Mouse (Mus musculus) CH12.LX (cell line): ENCODE data around the gene Helb. TPM values are rescaled to one million over a fixed set of nuclear protein-coding genes. Genes with fewer than 3 reads are reported as not detected.

Experiments used
- DNase-seq: peaks from one replicate; pipeline ENCODE4 v3.0.0-alpha.2; 2013; ENCODE audit errors: extremely low read depth
- H3K27ac ChIP-seq: 2 replicates; pipeline ENCODE4 v1.5.1; 2012; ENCODE audit warnings: low read depth, mild to moderate bottlenecking, control low read depth, moderate library complexity; ENCODE audit not compliant: insufficient read depth
- H3K27me3 ChIP-seq: replicated peaks from 2 replicates; pipeline ENCODE3; 2012; ENCODE audit warnings: inconsistent platforms
- H3K36me3 ChIP-seq, 2 experiments: replicated peaks in 1 of 2; 2 replicates each; pipeline versions ENCODE3 to v1.6.1; 2012; ENCODE audit warnings: inconsistent platforms in 1 of 2, low read length in 1 of 2, mild to moderate bottlenecking in 1 of 2, mixed read lengths in 1 of 2, moderate library complexity in 1 of 2; ENCODE audit not compliant: control insufficient read depth in 1 of 2, insufficient read depth in 1 of 2
- H3K4me1 ChIP-seq, 2 experiments: 2 replicates each; pipeline ENCODE4 v1.6.1; 2012; ENCODE audit warnings: inconsistent platforms in 1 of 2, moderate library complexity in 1 of 2; ENCODE audit not compliant: insufficient read depth in 2 of 2, control insufficient read depth in 1 of 2
- H3K4me2 ChIP-seq: 2 replicates; pipeline ENCODE4 v1.6.1; 2012; ENCODE audit warnings: low read depth, mild to moderate bottlenecking, control low read depth; ENCODE audit not compliant: poor library complexity, insufficient read depth, severe bottlenecking
- H3K4me3 ChIP-seq, 3 experiments: fragments of 150-350 bp in 1 of 3; sonication (generic) in 1 of 3; replicated peaks in 1 of 3; 2 replicates each; pipeline versions ENCODE3 to v1.5.1; 2011 to 2012; ENCODE audit warnings: low read depth in 2 of 3, low read length in 2 of 3, mild to moderate bottlenecking in 2 of 3, moderate library complexity in 2 of 3, control low read depth in 1 of 3, improper control_type of control experiment in 1 of 3, inconsistent platforms in 1 of 3, mixed read lengths in 1 of 3; ENCODE audit not compliant: poor library complexity in 1 of 3
- H3K79me2 ChIP-seq: replicated peaks from 2 replicates; pipeline ENCODE4 v1.6.1; 2012; ENCODE audit warnings: mild to moderate bottlenecking, moderate library complexity; ENCODE audit not compliant: control insufficient read depth, poor library complexity, insufficient read depth, severe bottlenecking; ENCODE audit errors: extremely low read depth
- H3K9ac ChIP-seq: 2 replicates; pipeline ENCODE4 v1.6.1; 2012; ENCODE audit warnings: low read depth, mild to moderate bottlenecking, control low read depth, moderate library complexity; ENCODE audit not compliant: insufficient read depth
- H3K9me3 ChIP-seq: replicated peaks from 2 replicates; pipeline ENCODE3; 2012; ENCODE audit warnings: low read length, inconsistent platforms, mixed read lengths
- BHLHE40 ChIP-seq: IDR thresholded peaks from 2 replicates; pipeline ENCODE4 v1.6.1; 2011; ENCODE audit warnings: mild to moderate bottlenecking, low read depth, low read length, improper control_type of control experiment
- CHD2 ChIP-seq: IDR thresholded peaks from 2 replicates; pipeline ENCODE4 v1.6.1; 2011; ENCODE audit warnings: low read length, improper control_type of control experiment
- ELF1 ChIP-seq: IDR thresholded peaks from 2 replicates; pipeline ENCODE4 v1.6.1; 2014; ENCODE audit warnings: low read depth, mild to moderate bottlenecking, inconsistent platforms, low read length, improper control_type of control experiment
- EP300 ChIP-seq: IDR thresholded peaks from 2 replicates; pipeline ENCODE4 v1.6.1; 2011; ENCODE audit warnings: low read length, improper control_type of control experiment
- ETS1 ChIP-seq: conservative IDR thresholded peaks from 2 replicates; pipeline ENCODE4 v1.6.1; 2012; ENCODE audit warnings: low read depth, mild to moderate bottlenecking, inconsistent platforms, low read length, improper control_type of control experiment, moderate library complexity
- GABPA ChIP-seq: IDR thresholded peaks from 2 replicates; pipeline ENCODE4 v1.6.1; 2012; ENCODE audit warnings: low read depth, low read length, improper control_type of control experiment, inconsistent platforms; ENCODE audit not compliant: insufficient replicate concordance
- HCFC1 ChIP-seq: IDR thresholded peaks from 2 replicates; pipeline ENCODE4 v1.6.1; 2012; ENCODE audit warnings: low read depth, mild to moderate bottlenecking, inconsistent platforms, low read length, improper control_type of control experiment
- IRF4 ChIP-seq: IDR thresholded peaks from 2 replicates; pipeline ENCODE4 v1.6.1; 2014; ENCODE audit warnings: low read depth, mild to moderate bottlenecking, inconsistent platforms, low read length, improper control_type of control experiment
- MAX ChIP-seq: IDR thresholded peaks from 2 replicates; pipeline ENCODE4 v1.6.1; 2011; ENCODE audit warnings: low read length, improper control_type of control experiment
- MAZ ChIP-seq: IDR thresholded peaks from 2 replicates; pipeline ENCODE4 v1.6.1; 2012; ENCODE audit warnings: low read depth, mild to moderate bottlenecking, inconsistent platforms, low read length, improper control_type of control experiment, moderate library complexity
- MEF2A ChIP-seq: IDR thresholded peaks from 2 replicates; pipeline ENCODE4 v1.6.1; 2014; ENCODE audit warnings: low read depth, mild to moderate bottlenecking, inconsistent platforms, low read length, improper control_type of control experiment, borderline replicate concordance
- MYC ChIP-seq: IDR thresholded peaks from 2 replicates; pipeline ENCODE4 v1.6.1; 2011; ENCODE audit warnings: low read depth, mild to moderate bottlenecking, improper control_type of control experiment, low read length
- POLR2A ChIP-seq: IDR thresholded peaks from 2 replicates; pipeline ENCODE4 v1.6.1; 2011; ENCODE audit warnings: low read depth, mild to moderate bottlenecking, improper control_type of control experiment, low read length
- RCOR1 ChIP-seq: conservative IDR thresholded peaks from 2 replicates; pipeline ENCODE4 v1.6.1; 2012; ENCODE audit warnings: low read depth, mild to moderate bottlenecking, inconsistent platforms, low read length, improper control_type of control experiment
- SIN3A ChIP-seq: IDR thresholded peaks from 2 replicates; pipeline ENCODE4 v1.6.1; 2012; ENCODE audit warnings: low read length, improper control_type of control experiment, inconsistent platforms
- TBP ChIP-seq: conservative IDR thresholded peaks from 2 replicates; pipeline ENCODE4 v1.6.1; 2011; ENCODE audit warnings: low read depth, low read length, improper control_type of control experiment
- TCF12 ChIP-seq: IDR thresholded peaks from 2 replicates; pipeline ENCODE4 v1.6.1; 2014; ENCODE audit warnings: low read depth, mild to moderate bottlenecking, inconsistent platforms, low read length, improper control_type of control experiment
- UBTF ChIP-seq: IDR thresholded peaks from 2 replicates; pipeline ENCODE4 v1.6.1; 2012; ENCODE audit warnings: low read depth, mild to moderate bottlenecking, inconsistent platforms, low read length, improper control_type of control experiment, moderate library complexity
- USF1 ChIP-seq: IDR thresholded peaks from 2 replicates; pipeline ENCODE4 v1.6.1; 2014; ENCODE audit warnings: low read depth, mild to moderate bottlenecking, inconsistent platforms, low read length, improper control_type of control experiment
- USF2 ChIP-seq: conservative IDR thresholded peaks from 2 replicates; pipeline ENCODE4 v1.6.1; 2011; ENCODE audit warnings: low read depth, low read length, improper control_type of control experiment
- ZKSCAN1 ChIP-seq: IDR thresholded peaks from 2 replicates; pipeline ENCODE4 v1.6.1; 2012; ENCODE audit warnings: low read depth, inconsistent platforms, low read length, improper control_type of control experiment, borderline replicate concordance
- dilution Hi-C: fragments of 300-500 bp; cut with MboI; formaldehyde crosslinking; loops from 2 replicates; pipeline ENCODE4 v1.14.3; 2020; ENCODE audit warnings: low sequenced_read_pairs; ENCODE audit not compliant: extremely low pct_unique_long_range_greater_than_20kb, extremely low pct_ligation_motif_present
- in situ Hi-C: fragments of 300-500 bp; cut with MboI; formaldehyde crosslinking; loops from 3 replicates; pipeline ENCODE4 v1.14.3; 2019; ENCODE audit warnings: low sequenced_read_pairs, low pct_ligation_motif_present, low pct_unique_long_range_greater_than_20kb, mixed read lengths
- polyA plus RNA-seq: library from polyadenylated mRNA; unstranded; fragments of >175 nt; gene quantifications from 2 replicates; pipeline ENCODE4 v1.2.1, GENCODE M21; 2012; ENCODE audit warnings: low read depth; ENCODE audit not compliant: insufficient read length
- total RNA-seq, 2 experiments: library from RNA; depleted of rRNA; stranded (reverse); fragments of 300-350 nt in 1 of 2; fragments of >200 nt in 1 of 2; gene quantifications; 2 replicates each; pipeline ENCODE4 v1.2.3; 2012 to 2014

Helb gene
- total and polyA plus RNA-seq, 3 experiments: 15.6 to 22.0 (median 16.4) TPM

GRCm38 (mm10) chr10:120153911-120154310, 41.1 kb upstream of the Helb start:
- Histone ChIP-seq H3K27ac (no peak overlapping the region), H3K36me3 (no peaks in the 10 kb centered on the region), H3K9me3 (no peaks in the 10 kb centered on the region), H3K9ac (no peak overlapping the region), H3K4me3 (no peak overlapping the region), H3K27me3 (no peaks in the 10 kb centered on the region), H3K79me2 (no peaks in the 10 kb centered on the region), H3K4me1 (peaks cover 4 to 13% of the 10 kb centered on the region in 2 experiments), H3K4me2 (no peak overlapping the region)
- TF ChIP-seq USF2 (peak; percentile 77), IRF4 (no peak), ZKSCAN1 (no peak), USF1 (peak; percentile 63), MEF2A (no peak), HCFC1 (no peak), MAZ (no peak)
- in situ Hi-C loops: no loop called here
- DNase-seq: no peak
- dilution Hi-C loops: no loop called here

GRCm38 (mm10) chr10:120151672-120152071, 38.9 kb upstream of the Helb start:
- no peaks in the 10 kb centered on the region for H3K27me3 ChIP-seq
- DNase-seq: peak; percentile 12
- no peaks in the 10 kb centered on the region for H3K79me2 ChIP-seq
- TF ChIP-seq SIN3A (0 out of 2 replicates have a peak, but pooled peaks have one; percentile 28), TCF12 (peak; percentile 61), RCOR1 (no peak), BHLHE40 (peak; percentile 92), ETS1 (peak; percentile 66), IRF4 (peak; percentile 72), MAZ (no peak), ELF1 (no peak), USF2 (peak; percentile 57), MAX (peak; percentile 57), CHD2 (no peak), MYC (no peak), POLR2A (no peak), ZKSCAN1 (no peak), TBP (no peak), UBTF (no peak), EP300 (no peak), GABPA (no peak), USF1 (peak; percentile 78)
- H3K9ac ChIP-seq: 0 out of 2 replicates have a peak overlapping the region, but pooled peaks have one; percentile 0
- H3K4me3 ChIP-seq: no peak overlapping the region
- no peaks in the 10 kb centered on the region for H3K36me3 ChIP-seq
- H3K4me1 ChIP-seq: peaks cover 4 to 13% of the 10 kb centered on the region in 2 experiments
- in situ Hi-C loops (no loop called here), dilution Hi-C loops (no loop called here)
- H3K4me2 ChIP-seq: peak overlapping the region; percentile 47; the same call in 1 of the 2 replicates
- H3K27ac ChIP-seq: peak overlapping the region; percentile 35
- no peaks in the 10 kb centered on the region for H3K9me3 ChIP-seq
